Mouse (Mus musculus) left cerebral cortex, adult 18-20 months (tissue): ENCODE data around the gene Ptges. TPM values are rescaled to one million over a fixed set of nuclear protein-coding genes. Genes with fewer than 3 reads are reported as not detected.

Source experiments
- DNase-seq, 2 experiments: peaks; one replicate each; pipeline ENCODE4 v3.0.0; 2021 to 2022; ENCODE audit warnings: low spot score in 2 of 2, mixed read lengths in 1 of 2
- total RNA-seq, 2 experiments: library from RNA; stranded (reverse); gene quantifications; 2 replicates each; pipeline ENCODE4 v1.2.3; 2021

Ptges gene
- total RNA-seq, 2 experiments from 2014 or later, result 7.1 to 9.8 TPM

DNA sequence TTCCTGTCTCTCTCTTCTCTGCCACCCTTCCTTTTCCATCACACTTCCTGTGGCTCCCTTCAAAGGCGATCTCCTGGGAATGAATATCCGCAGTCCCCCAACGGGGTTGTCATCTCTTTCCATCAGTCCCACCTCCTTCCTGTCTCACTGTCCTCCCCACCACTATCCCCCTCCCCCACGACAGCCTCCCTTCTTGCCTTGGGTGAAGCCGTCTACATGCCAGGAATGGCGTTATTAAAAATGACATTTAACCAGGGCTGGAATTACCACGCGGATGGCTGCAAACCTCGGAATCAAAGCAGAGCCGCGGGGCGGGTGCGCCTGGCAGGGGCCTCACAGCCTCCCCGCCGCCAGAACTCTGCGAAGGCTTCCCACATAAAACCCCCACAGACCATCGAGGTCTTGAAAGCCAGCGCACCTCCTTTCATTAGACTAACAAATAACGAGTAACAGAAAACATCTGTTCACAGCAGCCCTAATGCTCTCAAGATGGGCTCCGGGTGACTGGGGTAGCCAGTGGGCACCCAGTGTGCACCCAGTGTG is 76.8 kb downstream of the Ptges start:
- DNase-seq, result no peak

DNA sequence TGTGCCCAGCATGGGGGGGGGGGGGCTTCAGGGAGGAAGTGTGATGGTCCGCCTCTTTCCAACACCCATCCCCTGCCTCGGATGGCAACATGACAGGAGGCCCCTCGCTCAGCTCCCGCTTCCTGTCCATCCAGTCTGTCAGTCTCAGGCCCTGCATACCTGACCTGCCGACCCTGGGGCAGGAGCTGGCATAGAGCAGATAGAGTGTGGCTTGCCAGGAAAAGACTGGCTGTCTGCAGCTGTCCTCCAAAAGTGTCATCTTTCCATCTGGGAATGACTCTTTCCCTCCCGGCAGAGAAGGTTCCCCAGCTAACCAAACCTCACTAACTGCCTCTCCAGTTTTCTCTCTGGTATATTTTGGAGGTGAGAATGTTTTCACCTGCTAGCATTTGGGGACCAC is 79.1 kb downstream of the Ptges start:
- no peak for DNase-seq

DNA sequence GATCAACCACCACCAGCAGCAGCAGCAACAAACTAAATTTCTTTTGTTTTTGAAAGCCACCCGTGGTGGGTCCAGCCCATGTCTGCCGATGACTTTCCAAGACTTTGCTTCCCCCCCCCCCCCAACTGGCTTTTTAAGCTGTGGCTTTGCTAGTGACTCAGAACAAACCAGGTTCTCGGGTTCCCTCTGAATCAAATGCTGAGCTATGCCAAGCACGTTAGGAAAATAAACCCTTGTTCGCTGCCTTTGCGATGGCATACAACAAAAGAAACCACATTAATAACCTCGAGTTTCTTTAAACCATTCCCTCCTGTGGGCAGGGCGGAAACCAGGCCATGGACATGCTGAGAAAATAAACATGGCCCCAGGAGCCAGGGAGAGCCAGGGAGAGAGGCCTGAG is 81.5 kb downstream of the Ptges start:
- no peak for DNase-seq

DNA sequence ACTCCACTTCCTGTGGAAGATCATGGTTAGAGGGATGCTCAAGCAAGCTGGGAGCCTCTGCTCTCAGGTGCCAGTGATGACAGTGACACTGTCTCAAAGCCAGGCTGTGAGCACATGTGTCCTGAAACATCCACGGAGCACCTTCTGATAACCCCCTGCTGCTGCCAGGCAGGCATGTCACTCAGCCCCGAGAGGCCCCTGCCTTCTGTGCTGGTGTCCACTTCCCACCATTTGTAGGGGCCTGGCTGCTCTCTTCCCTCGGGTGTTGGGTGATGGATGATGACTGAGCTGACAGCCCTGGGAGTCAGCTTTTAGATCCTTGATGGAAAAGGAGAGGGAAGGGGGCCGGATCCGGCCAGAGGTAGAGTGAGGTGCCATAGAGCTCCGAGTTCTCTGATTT is 82.9 kb downstream of the Ptges start:
- no peak for DNase-seq

DNA sequence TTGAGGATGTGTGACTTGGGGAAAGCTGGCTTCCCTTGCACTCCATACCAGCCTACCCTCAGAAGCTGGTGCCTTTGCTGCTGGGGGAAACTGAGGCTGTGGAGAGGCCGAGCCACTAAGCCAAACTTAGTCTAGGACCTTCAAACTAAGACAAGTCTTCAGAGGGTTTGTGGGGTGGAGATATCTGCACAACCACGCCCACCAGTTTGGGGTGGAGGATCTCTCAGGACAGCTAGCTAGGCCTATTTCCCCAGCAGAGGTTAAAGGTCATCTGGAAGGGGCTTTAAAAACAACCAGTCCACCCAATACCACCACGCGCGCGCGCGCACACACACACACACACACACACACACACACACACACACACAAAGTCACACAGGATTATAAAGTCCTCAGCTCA is 83.4 kb downstream of the Ptges start:
- no peak for DNase-seq

DNA sequence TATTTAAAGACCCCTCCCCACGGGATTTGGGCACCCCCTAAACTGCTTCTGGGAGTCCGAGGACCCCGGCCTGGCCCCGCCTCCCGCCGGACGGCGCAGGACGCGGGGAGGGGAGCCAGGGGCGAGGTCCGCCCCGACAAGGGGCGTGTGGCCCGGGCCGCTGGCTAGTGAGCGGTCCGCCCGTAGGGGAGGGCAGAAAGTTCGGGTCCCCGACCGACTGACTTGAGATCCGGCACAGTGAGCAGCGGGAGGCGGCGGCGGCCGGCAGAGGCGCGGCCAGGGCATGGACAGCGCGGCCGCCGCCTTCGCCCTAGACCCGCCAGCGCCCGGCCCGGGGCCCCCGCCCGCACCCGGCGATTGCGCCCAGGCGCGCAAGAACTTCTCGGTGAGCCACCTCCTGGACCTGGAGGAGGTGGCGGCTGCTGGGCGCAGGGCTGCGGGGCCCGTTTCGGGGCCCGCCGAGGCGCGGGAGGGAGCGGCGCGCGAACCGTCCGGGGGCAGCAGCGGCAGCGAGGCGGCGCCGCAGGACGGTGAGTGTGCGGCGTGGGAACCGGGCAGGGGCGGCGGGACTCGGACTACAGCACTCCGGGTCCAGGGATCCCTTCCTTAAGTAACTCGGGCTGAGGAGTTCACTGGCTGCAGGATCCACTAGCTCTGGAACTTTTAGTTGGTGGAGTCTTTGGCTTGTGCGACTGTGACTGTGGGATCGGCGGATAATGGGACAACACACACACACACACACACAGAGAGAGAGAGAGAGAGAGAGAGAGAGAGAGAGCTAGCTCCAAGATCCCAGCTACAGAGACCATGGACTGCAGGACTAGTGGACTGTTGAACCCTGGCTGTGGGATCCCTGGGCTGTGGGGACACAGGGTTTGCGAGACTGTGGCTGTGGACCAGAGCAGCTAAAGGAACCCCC is 84.3 kb downstream of the Ptges start:
- DNase-seq, result no peak

DNA sequence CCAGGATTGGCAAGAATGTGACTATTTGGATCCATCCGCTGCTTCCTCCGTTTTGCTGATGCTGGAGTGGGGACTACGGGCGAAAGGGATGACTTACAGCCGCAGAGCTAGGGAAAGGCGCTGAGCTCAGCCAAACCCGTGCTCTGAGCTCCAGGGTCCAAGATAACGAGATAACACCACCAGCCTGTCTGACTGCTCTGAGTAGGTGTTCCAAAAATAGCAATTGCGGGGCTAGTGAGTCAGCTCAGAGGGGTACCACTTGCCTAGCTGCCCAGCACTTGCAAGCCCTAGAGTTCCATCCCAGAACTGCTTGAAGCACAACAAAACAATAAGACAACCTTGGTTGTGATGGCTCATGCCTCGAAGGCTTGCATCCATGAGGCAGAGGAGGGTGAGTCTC is 87.0 kb downstream of the Ptges start:
- no peak for DNase-seq

Other genes starting within 250 kb of the Ptges start
- 1 to 10 TPM; 8.2 to 8.4 TPM for gene 1700001O22Rik, start 126.2 kb downstream of the Ptges start, total RNA-seq
- gene Ntmt1, start 122.0 kb downstream of the Ptges start, total RNA-seq, result 10 to 100 TPM; 32.9 to 34.1 TPM
- gene Asb6, start 99.5 kb downstream of the Ptges start, total RNA-seq, result 10 to 100 TPM; 41.0 to 43.1 TPM
- gene Prrx2, start 94.9 kb downstream of the Ptges start, total RNA-seq, result 1 to 10 TPM; 2.1 to 2.8 TPM
- 10 to 100 TPM; 27.4 to 30.2 TPM for gene Tor1b, start 23.1 kb upstream of the Ptges start, total RNA-seq
- gene Tor1a, start 38.1 kb upstream of the Ptges start, total RNA-seq, result 10 to 100 TPM; 37.3 to 40.0 TPM
- 10 to 100 TPM; 68.6 to 71.2 TPM for gene BC005624, start 52.3 kb upstream of the Ptges start, total RNA-seq
- 10 to 100 TPM; 69.2 to 81.8 TPM for gene Usp20, start 52.4 kb upstream of the Ptges start, total RNA-seq
- gene Fnbp1, start 212.1 kb upstream of the Ptges start, total RNA-seq, result 100 to 1,000 TPM in 1 of 2 experiments, 10 to 100 TPM in 1; 97.8 to 101 TPM
- gene Gpr107, start 222.5 kb upstream of the Ptges start, total RNA-seq, result 10 to 100 TPM; 42.9 to 45.1 TPM